Mouse (Mus musculus) cerebellum, postnatal 14 days (tissue): ENCODE data around the gene Srarp.

Experiments used
- DNase-seq, 2 experiments: peaks; one replicate each; pipeline ENCODE4 v3.0.0; 2021; ENCODE audit warnings: mixed read lengths in 2 of 2

Gene Srarp

DNA sequence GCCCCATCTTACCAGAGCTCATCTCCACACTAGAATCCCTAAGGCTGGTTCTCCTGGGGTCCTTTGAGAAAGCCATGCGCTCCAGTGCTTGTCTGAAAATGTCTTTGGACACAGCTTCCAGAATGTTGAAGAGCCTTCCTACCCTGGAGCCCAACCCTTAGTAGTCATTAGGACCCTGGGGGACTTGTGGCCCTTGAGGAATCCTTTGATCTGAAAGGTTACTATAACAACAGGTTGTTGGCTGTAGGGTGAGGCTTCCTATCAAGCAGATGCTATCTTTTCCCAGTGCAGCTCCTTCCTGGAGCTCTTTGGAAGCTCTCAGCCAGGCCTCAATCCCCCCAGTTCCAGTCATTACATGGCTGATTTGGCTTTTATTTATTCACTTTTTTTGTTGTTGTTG is at the start of gene Srarp:
Srarp (minus strand) TSS at position 132 of the 400 bp plus-strand sequence.
- DNase-seq = no peak

- DNase-seq = no peak
Measured at GRCm38 (mm10) chr4:141484071-141484470, 48.2 kb upstream of the Srarp start.

- DNase-seq = peak; percentile 64 to 71
Measured at GRCm38 (mm10) chr4:141479411-141479810, 43.5 kb upstream of the Srarp start.

GRCm38 (mm10) chr4:141478794-141479193 is 42.9 kb upstream of the Srarp start:
- DNase-seq = peak; percentile 53 to 58

- DNase-seq = peak; percentile 82
Measured at GRCm38 (mm10) chr4:141478225-141478624, 42.3 kb upstream of the Srarp start.

DNA sequence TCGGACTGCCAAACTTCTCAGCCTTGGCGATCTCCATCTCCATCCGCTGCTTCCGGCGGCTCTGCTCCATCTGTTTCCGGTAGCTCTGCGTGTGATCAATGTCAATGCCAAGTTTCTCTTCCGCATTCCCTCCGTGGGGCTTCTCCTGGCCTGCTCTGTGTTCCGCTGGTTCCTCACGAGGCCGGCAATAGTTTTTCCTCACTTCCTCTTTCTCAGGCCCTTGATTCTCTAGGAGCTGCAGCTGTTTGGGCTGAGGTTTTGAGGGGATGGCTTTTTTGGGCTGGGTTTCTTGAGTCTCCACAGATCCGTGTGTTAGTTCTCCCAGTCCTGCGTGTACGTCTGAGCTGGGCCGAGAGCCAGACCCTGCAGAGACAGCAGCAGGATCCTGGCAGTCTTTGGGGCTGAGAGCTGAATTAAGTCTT is 41.8 kb upstream of the Srarp start:
- DNase-seq = peak; percentile 97 to 98

DNA sequence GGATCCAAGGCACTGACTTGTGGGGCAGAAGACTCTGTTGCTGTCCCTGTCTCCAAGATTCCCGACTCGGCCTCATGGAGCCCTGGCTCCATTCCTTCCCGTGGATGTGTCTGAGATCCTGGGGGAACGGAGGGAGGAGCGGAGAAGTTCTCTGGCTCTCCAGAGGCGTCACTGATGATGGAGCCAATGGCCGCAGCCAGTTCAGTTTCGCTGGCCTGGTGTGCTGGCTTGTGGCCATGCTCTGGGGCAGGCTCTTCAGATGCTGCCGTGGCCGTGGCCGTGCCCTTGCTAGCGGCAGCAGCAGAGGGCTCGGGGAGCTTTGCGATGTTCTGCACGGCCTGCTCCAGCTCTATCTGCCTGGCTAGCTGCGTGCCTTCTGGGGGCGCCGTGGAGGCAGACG is 38.5 kb upstream of the Srarp start:
- DNase-seq = peak in 1 of 2 experiments; percentile 46

- peak in 1 of 2 experiments; percentile 15 for DNase-seq
Measured at GRCm38 (mm10) chr4:141472641-141473321, 36.9 kb upstream of the Srarp start.

- peak in 1 of 2 experiments; percentile 21 for DNase-seq
Measured at GRCm38 (mm10) chr4:141471491-141471890, 35.6 kb upstream of the Srarp start.

DNA sequence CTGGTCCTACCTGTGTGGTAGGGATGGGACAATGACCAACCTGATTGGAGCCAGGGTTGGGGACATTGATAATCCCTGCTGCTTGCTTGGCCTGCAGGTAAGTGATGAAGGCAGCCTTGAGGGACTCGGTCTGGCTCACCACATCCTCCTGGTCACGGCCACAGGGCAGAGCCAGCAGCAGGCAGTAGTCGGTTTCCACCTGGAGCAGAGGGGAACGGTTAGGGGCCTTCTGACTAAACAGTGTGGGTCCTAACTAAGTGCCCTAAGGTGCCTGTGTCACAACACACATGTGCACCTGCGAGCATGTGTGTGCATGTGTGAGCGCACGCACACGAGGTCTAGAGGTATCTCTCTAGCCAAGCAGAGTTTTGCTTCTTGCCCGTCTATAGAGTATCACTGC is 33.4 kb upstream of the Srarp start:
- no peak for DNase-seq

DNA sequence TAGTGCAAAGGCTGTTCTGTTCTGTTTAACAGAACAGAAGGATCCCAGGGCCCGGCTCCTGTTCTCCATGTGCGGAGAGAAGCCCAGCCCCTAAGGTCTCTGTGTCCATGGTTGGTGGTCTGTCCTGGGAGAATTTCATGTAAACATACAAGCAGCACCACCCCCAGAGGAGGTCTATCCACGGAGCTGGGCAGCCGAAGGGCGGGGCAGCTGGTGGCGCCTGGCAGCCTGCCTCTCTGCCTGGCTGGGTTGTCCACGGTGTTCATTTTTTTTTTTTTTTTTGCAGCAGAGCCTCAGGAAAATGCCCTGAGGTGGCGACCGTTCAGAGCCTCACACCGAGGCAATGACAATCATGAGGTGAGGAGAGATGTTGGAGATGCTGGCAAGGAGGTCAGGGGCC is 32.7 kb upstream of the Srarp start:
- peak; percentile 80 to 82 for DNase-seq

GRCm38 (mm10) chr4:141467581-141467927 is 31.6 kb upstream of the Srarp start:
- DNase-seq = peak in 1 of 2 experiments; percentile 18

GRCm38 (mm10) chr4:141466844-141467580 is 31.1 kb upstream of the Srarp start:
- peak; percentile 46 to 65 for DNase-seq

DNA sequence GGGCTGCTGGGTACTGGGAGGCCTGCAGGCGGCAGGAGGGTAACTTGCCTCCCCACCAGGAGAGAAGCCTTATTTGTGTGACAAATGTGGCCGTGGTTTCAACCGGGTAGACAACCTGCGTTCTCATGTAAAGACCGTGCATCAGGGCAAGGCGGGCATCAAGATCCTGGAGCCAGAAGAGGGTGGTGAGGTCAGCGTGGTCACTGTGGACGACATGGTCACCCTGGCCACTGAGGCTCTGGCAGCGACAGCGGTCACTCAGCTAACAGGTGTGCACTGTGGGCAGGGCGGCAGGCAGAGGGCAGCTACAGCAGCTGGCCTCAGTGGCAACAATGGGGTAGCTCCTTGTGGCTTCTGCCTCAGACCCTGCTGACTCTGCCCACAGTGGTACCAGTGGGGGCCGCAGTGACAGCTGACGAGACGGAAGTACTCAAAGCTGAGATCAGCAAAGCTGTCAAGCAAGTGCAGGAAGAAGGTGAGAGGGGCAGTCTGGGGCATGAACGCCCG is 30.4 kb upstream of the Srarp start:
- DNase-seq = no peak

DNA sequence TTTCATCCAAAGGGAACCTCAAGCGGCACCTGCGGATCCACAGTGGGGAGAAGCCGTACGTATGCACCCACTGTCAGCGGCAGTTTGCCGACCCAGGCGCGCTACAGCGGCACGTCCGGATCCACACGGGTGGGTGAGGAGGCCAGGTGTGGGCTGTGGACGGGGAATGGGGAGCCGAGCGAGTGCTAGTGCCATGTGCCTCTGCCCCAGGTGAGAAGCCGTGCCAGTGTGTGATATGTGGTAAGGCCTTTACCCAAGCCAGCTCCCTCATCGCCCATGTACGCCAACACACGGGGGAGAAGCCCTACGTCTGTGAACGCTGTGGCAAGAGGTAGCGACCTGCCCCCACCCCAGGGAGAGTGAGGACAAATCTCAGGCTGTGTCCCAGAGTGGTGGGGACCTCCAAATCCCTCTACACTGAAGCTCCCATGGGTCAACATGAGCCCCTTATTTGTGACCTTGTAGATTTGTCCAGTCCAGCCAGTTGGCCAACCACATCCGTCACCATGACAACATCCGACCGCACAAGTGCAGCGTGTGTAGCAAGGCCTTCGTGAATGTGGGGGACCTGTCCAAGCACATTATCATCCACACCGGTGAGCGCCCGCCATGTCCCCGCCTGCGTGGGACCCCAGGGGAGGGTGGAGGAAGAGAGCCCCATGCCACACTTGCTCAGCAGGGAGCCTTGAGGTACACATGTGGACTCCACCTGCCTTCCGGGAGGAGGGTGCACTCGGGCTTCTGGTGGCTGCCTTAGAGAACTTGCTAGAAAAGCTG is 29.8 kb upstream of the Srarp start:
- peak; percentile 26 to 39 for DNase-seq

GRCm38 (mm10) chr4:141464722-141465121 is 28.8 kb upstream of the Srarp start:
- no peak for DNase-seq

GRCm38 (mm10) chr4:141463472-141463871 is 27.6 kb upstream of the Srarp start:
- DNase-seq = peak in 1 of 2 experiments; percentile 7

GRCm38 (mm10) chr4:141461576-141461975 is 25.7 kb upstream of the Srarp start:
- peak; percentile 38 to 59 for DNase-seq

GRCm38 (mm10) chr4:141461088-141461487 is 25.2 kb upstream of the Srarp start:
- peak in 1 of 2 experiments; percentile 10 for DNase-seq

- DNase-seq = no peak
Measured at GRCm38 (mm10) chr4:141460481-141460880, 24.6 kb upstream of the Srarp start.

DNA sequence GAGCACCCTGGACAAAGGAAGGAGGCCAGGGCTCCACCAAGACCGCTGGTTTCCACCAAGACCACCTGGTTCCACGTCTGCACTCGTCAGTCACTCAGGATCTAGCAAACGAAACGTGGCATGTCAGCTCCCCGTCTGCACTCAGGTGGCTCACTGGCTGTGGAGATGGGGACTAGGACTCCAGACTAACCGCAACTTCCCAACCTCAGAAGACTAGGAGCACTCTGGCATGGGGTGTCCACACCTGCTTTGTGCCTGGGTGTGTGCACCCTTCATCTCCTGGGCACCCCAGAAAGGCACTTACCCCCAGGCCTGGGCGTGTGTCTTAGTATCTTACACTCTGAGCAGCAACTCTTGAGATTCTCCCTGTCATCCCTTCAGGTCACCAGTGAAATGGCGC is 23.9 kb upstream of the Srarp start:
- DNase-seq = no peak

DNA sequence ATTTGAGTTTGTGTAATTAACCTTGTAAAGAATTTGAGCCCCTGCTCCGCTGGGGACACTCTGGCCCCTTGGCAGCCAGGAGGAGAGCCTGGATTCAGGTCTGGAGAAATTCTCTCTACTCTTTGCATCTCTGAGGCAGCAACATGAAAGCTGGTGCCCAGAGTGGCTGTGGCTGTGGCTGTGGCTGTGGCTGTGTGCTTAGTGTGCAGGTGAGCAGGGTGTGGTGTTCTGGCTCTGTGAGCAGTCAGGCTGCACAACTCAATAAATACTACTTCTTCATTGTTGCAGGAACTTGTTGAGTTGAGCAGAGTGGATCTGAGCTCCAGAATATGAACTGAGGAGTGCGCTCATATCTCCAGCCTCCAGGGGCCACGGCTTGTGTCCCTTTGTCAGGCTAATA is 23.0 kb upstream of the Srarp start:
- no peak for DNase-seq

GRCm38 (mm10) chr4:141458236-141458635 is 22.3 kb upstream of the Srarp start:
- no peak for DNase-seq
